Mouse (Mus musculus) layer of hippocampus, postnatal 14 days (tissue): Measurements from ENCODE around the gene Ogdh. TPM values are rescaled to one million over a fixed set of nuclear protein-coding genes. Genes with fewer than 3 reads are reported as not detected.
"Not testable (repeated sequence)": the region's sequence is repeated elsewhere in the genome, so short reads cannot be mapped to it uniquely, and the experiment has no call there.

Source experiments
- DNase-seq, 2 experiments: peaks; one replicate each; pipeline ENCODE4 v3.0.0; 2021 to 2022; ENCODE audit warnings: low spot score in 2 of 2, mixed read lengths in 1 of 2
- long read RNA-seq, 2 experiments: library from polyadenylated mRNA; stranded (forward); transcript quantifications; one replicate each; pipeline ENCODE4 v2.0.0; 2021
- total RNA-seq, 2 experiments: library from RNA; stranded (reverse); gene quantifications; 2 replicates each; pipeline ENCODE4 v1.2.3; 2021

Gene Ogdh
- total RNA-seq, result 100 to 1,000 TPM; 252 to 261 TPM
- long read RNA-seq, experiment 1, full-length matches to known transcripts, result 70 of 154 reads
- long read RNA-seq, experiment 1, partial matches to known transcripts, result 55 of 154 reads
- long read RNA-seq, experiment 1, other reads (novel, unspliced or antisense), result 29 of 154 reads
- long read RNA-seq, experiment 2, full-length matches to known transcripts, result 82 of 184 reads
- long read RNA-seq, experiment 2, partial matches to known transcripts, result 69 of 184 reads
- long read RNA-seq, experiment 2, other reads (novel, unspliced or antisense), result 33 of 184 reads

DNA sequence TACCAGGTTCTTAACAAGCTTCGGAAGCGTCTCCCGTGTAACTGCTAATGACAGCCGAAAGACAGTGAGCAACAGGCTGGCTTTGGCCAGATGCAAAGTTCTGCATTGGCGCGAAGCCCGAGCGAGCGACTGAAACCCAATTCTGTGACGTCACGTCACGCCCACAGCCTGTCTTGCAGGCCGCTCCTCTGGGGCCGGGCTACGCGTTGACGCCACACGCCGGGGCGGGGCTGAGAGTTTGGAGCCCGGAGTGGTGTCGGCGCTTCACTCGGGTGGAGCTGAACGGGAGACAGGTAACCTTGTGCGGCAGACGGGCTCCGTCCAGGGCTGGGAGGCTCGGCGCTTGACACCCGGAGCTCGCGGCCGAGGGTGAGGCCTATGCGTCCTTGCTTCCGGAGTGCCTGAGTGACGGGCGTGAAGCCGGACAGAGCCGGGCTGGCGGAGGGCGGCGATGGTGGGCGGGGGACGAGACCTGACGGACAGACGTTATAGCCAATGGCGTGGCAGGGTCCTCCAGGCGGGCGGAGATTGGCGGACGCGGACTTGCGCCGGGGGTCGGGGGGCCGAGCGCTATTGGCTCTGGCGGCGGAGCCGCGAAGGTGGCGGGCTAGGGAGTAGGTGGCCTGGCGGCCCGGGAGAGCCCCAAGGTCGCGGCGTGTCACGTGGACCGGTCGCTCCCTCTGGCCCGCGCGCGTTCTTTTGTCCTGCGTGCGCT is at the start of gene Ogdh:
Gene Ogdh, plus strand, starts transcription at position 233 of the 715 bp plus-strand sequence.
- DNase-seq, result peak; percentile 98 to 100

DNA sequence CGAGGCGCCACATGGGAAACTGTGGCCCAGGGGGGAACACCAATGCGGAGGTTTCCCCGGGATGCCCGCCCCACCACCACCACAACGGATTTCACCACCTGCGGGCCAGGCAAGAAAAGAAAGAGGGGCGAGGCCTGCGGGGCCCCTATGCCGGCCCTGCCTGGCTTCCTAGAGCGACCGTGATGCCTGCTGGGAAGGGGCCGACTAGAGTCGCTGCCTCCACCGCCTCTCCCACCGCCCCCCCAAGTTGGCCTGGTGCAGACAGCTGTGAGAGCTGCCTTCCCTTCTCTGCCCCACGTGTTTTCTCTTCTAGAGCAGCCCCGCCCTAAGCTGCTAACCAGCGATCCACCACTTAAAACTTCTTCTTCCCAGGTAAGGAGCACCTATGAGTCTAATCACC is 46.7 kb upstream of the Ogdh start:
- no peak for DNase-seq

- DNase-seq, result no peak
Measured at GRCm38 (mm10) chr11:6252248-6252647, 39.2 kb upstream of the Ogdh start.

GRCm38 (mm10) chr11:6252824-6253223 is 38.6 kb upstream of the Ogdh start:
- DNase-seq, result no peak

GRCm38 (mm10) chr11:6254602-6255001 is 36.8 kb upstream of the Ogdh start:
- not testable (repeated sequence) for DNase-seq

DNA sequence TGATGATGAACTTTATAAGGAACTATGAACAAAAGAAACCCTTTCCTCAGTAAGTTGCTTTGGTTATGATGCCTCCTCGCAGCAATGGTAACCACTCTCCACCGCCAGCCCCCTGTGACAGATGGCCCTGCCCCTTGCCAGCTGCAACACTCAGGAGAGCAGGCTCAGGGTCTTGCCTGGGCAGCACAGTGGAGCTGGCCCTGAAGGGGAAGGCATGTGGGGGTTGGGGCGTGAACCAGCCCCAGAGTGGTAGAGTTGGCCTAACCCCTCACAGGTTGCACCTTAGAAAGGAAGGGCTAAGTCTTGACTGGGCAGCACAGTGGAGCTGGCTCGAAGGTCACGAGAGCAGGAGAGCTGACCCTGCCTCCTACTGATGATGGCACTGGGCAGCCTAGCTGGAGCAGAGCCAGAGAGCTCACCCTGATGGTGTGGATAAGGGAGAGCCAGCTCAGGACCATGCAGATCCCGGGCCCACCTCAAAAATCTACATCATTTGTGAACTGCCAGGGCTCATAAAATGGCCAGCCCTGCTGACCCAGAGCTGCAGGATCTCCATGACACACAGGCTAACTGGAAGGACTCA is 34.9 kb upstream of the Ogdh start:
- DNase-seq, result no peak

GRCm38 (mm10) chr11:6259413-6259812 is 32.0 kb upstream of the Ogdh start:
- DNase-seq, result no peak

DNA sequence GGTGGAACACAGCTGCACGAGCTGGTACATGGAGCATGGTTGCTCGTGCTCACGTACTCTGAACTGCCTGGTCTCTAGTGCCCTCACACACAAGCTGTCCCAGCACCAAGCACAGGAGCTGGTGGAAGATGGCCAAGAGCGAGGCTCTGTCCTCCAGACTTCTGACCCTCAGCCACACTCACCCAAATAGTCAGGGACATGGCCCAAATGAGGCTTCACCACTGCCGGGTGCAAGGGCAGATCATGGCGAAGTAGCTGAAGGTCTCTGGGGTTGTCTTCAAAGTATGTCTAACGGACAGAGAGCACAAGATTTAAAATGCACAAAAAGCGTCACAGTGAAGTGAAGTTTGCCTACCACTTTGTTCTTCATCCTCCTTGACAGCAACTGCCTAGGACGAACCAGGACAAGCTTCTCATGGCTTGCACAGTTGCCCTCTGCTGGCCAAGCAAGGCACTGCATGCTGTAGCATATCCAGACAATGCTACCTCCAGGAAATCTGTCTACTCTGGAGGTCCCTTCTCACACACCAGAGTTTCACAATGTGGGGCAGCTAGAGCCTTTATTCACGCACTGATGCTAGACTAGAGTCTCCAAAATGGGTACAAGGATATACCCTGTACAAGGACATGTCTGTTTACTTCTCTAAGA is 29.9 kb upstream of the Ogdh start:
- peak; percentile 67 to 78 for DNase-seq

GRCm38 (mm10) chr11:6266621-6267020 is 24.8 kb upstream of the Ogdh start:
- no peak for DNase-seq

DNA sequence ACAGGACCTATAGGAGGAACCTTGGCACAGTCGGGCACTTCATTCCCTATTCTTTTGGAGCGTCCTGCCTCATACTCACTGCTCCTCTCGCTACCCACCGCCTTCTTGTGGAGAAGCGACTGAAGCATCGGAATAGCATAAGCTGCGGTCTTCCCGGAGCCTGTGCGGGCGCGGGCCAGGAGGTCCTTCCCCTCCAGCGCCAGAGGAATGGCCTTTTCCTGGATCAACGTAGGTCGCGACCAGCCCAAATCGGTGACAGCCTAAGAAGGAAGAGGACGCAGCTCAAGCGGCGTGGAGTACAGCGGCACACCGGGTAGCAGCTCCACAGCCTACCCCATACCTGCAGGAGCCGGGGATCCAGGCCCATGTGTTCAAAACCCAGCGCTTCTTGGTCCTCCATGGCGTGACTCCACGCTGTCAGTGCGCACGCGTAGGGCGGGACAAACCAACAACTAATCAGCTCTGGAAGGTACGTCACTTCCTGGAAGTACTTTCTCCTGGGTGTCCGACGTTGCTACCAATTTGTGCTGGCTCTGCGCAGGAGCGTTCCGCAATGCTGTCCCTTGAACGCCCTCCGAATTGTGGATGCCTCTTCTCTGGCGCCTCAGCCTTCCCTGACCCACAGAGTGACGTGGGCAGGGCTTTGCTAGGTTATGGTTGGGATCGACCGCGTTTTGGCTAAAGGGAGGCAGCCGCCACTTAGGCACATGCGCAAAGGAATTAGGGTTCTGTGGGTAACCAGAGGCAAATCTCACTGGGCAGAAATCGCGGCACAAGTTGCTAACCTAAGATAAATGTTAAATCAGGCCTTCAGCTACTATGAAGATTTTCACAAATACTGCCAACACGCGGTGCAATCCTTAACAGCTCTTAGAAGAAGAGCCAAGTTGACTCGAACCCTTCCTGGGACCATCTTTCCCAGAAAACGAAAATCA is 23.8 kb upstream of the Ogdh start, which contains the start of gene Ddx56:
Gene Ddx56, minus strand, starts transcription at position 453 of the 935 bp plus-strand sequence.
- DNase-seq, result peak; percentile 88 to 97

DNA sequence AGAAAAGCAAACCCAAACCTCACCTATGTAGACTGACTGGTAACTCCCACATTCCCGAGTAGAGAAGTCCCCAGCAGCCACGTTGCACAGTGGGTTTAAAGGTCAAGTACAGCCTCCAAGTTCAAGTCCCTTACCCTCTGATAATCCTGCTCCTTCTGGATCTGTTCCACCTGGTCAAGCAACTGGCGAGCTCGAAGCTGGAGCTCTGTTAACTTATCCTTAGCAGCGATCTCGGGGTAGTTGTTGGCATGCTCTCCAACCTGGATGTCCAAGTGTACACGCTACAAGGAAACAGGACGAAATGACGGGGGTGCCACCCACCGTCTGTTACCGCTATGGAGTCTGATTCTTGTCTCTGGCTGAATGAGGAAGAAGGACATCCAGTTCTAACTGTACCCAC is 17.8 kb upstream of the Ogdh start:
- DNase-seq, result no peak

GRCm38 (mm10) chr11:6274387-6275093 is 16.9 kb upstream of the Ogdh start, which contains the start of gene Tmed4:
TSS of gene Tmed4 (minus strand) at chr11:6274870.
- peak; percentile 97 to 99 for DNase-seq

GRCm38 (mm10) chr11:6275094-6275484 is 16.3 kb upstream of the Ogdh start:
- no peak for DNase-seq

- DNase-seq, result no peak
Measured at GRCm38 (mm10) chr11:6276466-6276865, 15.0 kb upstream of the Ogdh start.

DNA sequence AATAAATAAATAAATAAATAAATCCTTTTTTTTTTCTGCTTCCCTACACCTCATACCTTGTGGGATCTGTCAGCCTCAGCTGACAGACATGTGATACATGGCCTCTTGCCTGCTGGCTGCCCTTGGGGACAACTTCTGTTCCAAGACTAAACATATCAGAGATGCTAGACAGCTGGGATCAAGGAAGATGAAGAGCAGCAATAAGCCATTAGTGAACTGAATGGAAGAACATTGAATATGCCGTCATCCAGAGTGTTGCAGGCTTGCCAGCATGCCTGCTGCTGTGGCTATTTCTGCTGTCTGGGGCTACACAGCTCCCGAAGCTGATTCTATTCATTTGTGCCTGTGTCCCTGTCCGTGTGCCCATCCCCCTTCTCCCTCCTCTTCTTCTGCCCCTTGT is 8.5 kb upstream of the Ogdh start:
- no peak for DNase-seq

DNA sequence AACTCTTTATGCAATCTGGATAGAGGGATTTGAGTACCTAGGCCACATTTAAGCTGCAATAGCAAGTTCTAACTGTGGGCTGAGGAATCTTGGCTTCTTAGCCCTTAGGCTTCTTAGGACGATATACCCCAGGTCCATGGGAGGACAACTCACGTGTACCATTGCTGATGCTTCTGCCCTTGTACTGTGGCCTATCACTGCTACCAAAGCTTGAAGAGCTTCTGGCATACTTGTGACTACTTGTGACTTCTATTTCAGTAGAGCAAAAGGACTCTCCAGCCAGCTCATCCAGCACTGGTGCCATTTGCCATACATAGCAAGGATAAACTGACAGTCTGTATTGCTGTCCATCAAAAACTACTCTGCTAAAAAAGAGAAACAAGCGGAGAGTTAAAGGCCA is 1.3 kb upstream of the Ogdh start:
- DNase-seq, result no peak

DNA sequence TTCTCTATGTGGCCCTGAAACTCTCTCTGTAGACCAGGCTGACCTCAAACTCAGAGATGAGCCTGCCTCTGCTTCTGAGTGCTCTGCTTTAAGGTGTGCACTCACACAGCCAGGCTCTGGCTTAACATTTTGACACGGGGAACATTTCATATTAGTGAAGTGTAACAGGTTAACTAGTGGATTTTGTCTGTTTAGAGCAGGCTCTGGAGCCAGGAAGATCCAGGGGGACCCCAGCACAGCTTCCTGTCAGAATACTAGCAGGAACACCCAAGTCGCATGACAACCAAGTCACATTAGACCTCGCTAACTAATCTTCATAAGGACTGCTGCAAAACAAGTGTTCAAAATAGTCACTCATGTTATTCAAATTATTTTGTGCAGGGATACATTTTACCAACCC is 550 bp upstream of the Ogdh start:
- no peak for DNase-seq

DNA sequence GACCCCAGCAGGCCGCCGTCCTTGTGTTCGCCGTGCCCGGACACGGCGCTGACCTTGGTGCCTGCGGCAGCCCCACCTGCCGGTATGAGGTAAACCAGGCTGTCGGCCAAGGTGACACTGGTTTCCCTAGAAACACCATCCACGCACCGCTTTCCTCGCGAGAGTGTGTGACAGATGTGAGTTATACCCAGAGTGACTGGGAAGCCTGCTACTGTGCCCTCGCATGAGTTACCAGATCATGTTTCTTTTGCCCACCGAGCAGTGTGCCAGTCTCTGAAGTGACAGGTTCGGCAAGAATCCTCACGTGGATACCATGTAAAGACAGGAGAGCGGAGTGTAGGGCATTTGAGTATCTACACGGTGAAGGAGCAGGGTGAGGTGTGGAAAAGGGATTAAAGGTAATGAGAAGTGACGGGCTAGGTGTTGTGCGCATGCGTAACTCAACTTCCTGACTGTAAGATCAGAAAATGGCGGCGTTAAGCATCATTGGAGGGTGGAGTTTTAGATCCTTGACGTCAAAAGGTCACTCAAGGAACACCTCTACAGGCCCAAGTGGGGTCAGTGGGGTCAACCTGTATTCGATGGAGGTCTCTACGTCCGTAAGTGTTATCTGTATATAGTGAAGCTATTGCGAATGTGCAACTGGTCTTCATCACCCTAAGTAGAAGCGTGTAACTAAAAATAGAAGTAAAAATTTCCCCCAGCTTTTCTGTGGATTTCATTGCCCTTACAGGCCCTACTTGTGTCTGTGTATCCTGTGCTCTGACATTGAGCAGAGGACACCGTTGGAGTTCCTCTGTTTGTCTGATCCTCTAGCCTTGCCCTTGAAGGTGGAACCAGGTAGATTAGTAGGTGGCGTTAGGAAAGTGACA is 919 bp downstream of the Ogdh start:
- peak; percentile 72 to 82 for DNase-seq

GRCm38 (mm10) chr11:6292988-6293349 is 1.5 kb downstream of the Ogdh start:
- no peak for DNase-seq
